Mouse (Mus musculus) E14TG2a.4 (cell line): ENCODE data around the gene Ap3d1.

Experiments used
- H3K27me3 ChIP-seq: 2 replicates; pipeline ENCODE4 v1.6.1; 2014; ENCODE audit warnings: low read length, control low read depth; ENCODE audit not compliant: insufficient read depth
- H3K36me3 ChIP-seq: 2 replicates; pipeline ENCODE4 v1.6.1; 2014; ENCODE audit warnings: low read length, control low read depth; ENCODE audit not compliant: insufficient read depth
- H3K4me1 ChIP-seq: replicated peaks from 2 replicates; pipeline ENCODE4 v1.6.1; 2014; ENCODE audit warnings: low read depth, low read length, control low read depth
- H3K4me3 ChIP-seq: replicated peaks from 2 replicates; pipeline ENCODE4 v1.5.1; 2014; ENCODE audit warnings: mild to moderate bottlenecking, low read length
- H3K9me3 ChIP-seq: 2 replicates; pipeline ENCODE4 v1.6.1; 2014; ENCODE audit warnings: low read length, control low read depth
- CTCF ChIP-seq: conservative IDR thresholded peaks from 2 replicates; pipeline ENCODE4 v1.5.1; 2014; ENCODE audit warnings: low read length
- NANOG ChIP-seq: IDR thresholded peaks from 2 replicates; pipeline ENCODE4 v1.6.1; 2014; ENCODE audit warnings: borderline replicate concordance, low read length, mixed read lengths
- POU5F1 ChIP-seq: IDR thresholded peaks from 2 replicates; pipeline ENCODE4 v1.6.1; 2014; ENCODE audit warnings: low read length, borderline replicate concordance

Gene Ap3d1

DNA sequence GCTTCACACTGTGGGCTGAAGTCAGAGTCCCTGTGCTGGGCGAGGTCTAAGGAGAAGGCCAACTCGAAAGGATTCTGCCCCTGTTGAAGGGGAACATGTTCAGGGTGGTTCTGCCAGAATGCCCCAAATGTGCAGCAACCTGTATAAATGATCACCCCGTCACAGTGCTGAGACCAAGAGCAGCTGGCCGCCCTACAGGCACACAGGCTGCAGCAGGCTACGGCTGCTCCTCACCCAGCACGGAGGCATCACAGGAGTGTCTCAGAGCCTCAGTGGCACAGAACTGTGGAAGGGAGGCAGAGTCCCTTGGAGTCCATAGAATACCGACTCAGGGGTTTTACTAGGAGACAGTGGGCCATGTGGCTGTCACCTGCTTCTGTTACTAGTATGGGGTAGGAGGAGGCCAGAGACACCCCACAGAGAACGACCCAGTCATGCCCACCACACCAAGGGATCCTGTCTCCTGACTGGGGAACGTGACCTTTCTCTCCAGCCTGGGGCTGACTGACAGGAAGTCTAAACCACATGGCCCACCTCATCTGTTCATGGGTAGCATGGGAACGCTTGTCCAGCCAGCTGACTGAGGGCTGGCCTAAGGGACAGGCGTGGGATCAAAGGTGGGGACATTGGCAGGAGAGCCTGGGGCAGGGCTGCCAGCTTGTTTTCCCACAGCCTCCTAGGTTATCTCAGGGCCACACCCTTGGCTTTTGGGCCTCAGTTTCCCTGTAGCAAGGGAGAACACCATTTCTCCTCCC lies 70.0 kb downstream of the Ap3d1 start:
- Histone ChIP-seq H3K4me1 (peaks cover 69% of the 10 kb centered on the region), H3K27me3 (no peaks in the 10 kb centered on the region), H3K4me3 (no peak overlapping the region), H3K36me3 (peaks cover 80% of the 10 kb centered on the region), H3K9me3 (no peaks in the 10 kb centered on the region)
- TF ChIP-seq POU5F1 = no peak
- TF ChIP-seq CTCF = no peak
- TF ChIP-seq NANOG = no peak

DNA sequence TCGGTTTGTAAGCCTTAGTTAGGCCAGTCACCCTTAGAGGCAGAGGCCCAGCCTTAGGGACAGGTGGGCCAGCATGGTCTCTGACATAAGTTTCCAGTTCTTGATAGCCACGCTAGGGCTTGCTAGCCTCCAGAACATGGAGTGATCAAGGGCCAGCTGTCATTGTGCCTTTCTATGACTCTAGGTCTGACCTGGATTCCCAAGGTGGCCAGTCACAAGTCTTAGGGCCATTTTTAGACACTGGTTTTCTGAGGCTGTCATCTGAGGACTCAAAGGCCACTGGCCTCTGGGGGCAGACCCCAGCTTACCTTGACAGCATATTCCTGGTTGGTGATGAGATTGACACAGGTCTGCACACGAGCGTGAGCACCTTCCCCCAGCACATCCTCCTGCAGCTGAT lies 70.8 kb downstream of the Ap3d1 start:
- TF ChIP-seq CTCF (no peak), NANOG (no peak)
- Histone ChIP-seq H3K27me3 (no peaks in the 10 kb centered on the region), H3K4me3 (no peak overlapping the region), H3K36me3 (peaks cover 88% of the 10 kb centered on the region), H3K9me3 (no peaks in the 10 kb centered on the region), H3K4me1 (peaks cover 73% of the 10 kb centered on the region)

DNA sequence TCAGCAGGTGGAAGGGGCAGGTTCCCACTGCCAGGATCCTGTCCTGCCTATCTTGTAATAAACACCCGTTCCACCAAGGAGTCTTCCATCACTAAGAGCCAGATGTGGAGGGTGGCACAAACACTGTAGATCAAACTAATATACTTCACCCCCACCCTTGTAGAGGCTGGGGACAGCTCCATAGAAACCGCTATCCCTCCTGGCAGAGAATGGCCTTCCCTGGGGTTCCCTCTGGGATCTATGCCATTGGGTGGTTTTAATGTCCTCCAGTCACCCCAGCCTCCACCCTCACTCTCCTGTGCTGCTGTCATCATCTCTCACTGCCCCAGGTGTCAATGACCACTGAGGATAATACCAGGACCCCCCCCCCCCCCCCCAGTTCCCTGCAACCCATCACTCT lies 71.5 kb downstream of the Ap3d1 start:
- no peak for TF ChIP-seq NANOG
- no peak for TF ChIP-seq CTCF
- no peak for TF ChIP-seq POU5F1
- H3K4me1 ChIP-seq = peaks cover 80% of the 10 kb centered on the region

DNA sequence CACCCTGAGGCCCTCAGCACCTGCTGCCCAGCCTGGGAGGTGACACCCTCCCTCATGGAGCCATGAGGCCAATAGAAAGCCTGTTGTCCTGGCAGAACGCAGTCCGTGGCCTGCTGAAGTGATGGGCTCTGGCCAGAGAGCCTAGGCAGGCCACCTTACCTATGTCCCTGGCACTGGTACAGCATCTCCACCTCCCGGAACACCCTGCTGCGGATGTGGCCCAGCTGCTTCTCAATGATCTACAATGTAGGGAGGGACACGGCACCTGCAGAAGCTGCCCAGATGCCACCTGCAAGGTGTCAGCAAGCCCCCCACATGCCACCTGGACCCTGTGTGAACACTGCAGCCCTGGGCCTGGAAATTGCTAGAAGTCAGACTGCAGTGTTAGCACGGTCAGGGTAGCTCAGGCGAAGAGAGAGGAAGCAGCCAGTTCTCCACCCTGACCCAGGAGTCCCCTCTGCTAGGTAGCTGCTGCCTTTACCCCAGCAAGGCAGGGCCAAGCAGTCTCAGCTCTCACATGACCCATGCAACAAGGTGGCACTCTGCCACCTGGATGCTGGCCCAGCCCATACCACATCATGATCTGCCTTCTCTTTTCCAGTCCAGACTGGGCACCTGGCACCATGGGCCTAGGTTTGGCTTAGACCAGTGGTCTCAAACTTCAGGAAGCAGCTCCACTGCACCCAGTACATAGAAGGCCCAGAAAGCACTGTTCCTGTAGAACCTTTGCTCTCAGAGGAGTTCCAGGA lies 72.2 kb downstream of the Ap3d1 start:
- TF ChIP-seq CTCF = no peak
- no peak for TF ChIP-seq POU5F1
- TF ChIP-seq NANOG = no peak
- Histone ChIP-seq H3K27me3 (no peaks in the 10 kb centered on the region), H3K9me3 (no peaks in the 10 kb centered on the region), H3K36me3 (peaks cover 92% of the 10 kb centered on the region), H3K4me1 (peaks cover 79% of the 10 kb centered on the region), H3K4me3 (no peak overlapping the region)

More for the DNA sequence above, 71.5 kb downstream of the Ap3d1 start:
- H3K9me3 ChIP-seq = no peaks in the 10 kb centered on the region
- peaks cover 94% of the 10 kb centered on the region for H3K36me3 ChIP-seq
- no peak overlapping the region for H3K4me3 ChIP-seq
- H3K27me3 ChIP-seq = no peaks in the 10 kb centered on the region

DNA sequence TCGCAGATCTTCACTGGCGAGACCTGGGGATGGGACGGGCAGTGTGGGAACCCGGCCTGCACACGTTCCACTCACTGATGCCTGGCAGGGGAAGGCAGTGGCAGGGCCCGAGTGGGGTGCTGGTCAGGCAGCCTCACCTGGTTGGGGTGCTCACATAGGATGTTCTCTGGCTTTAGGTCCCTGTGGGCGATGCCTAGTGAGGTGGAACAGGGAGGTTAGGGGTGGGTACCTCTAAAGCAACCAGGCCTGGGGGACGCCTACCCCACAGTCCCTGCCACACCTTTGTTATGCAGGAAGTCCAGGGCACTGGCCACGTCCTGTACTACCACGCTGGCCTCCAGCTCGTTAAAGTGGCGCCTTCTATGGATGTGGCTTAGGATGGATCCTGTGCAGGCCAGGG lies 73.0 kb downstream of the Ap3d1 start:
- H3K4me1 ChIP-seq = peaks cover 78% of the 10 kb centered on the region
- 0 out of 2 replicates have a peak overlapping the region, but pooled peaks have one; percentile 10 for H3K4me3 ChIP-seq
- no peaks in the 10 kb centered on the region for H3K9me3 ChIP-seq
- no peaks in the 10 kb centered on the region for H3K27me3 ChIP-seq
- TF ChIP-seq NANOG (no peak), POU5F1 (no peak), CTCF (no peak)
- peaks cover 83% of the 10 kb centered on the region for H3K36me3 ChIP-seq

DNA sequence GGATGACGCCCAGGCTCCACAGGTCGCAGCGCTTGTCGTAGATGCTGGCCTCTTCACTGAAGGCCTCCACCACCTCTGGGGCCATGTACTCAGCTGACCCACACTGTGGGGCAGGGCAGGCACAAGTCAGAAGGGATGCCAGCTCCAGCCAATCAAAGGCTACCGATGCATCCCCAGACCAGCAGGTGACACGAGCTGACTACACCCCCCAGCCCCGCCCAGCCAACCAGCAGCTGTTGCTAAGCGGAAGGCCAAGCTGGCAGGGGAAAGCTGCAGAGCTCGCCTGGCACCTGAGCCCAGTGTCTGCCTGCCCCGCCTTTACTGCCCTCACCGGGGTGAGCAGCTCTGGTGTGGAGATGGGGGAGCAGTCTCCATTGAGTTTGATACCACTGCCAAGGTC lies 73.5 kb downstream of the Ap3d1 start:
- TF ChIP-seq CTCF (no peak), NANOG (no peak), POU5F1 (no peak)
- H3K27me3 ChIP-seq = no peaks in the 10 kb centered on the region
- H3K4me3 ChIP-seq = 0 out of 2 replicates have a peak overlapping the region, but pooled peaks have one; percentile 10
- H3K9me3 ChIP-seq = no peaks in the 10 kb centered on the region
- peaks cover 78% of the 10 kb centered on the region for H3K4me1 ChIP-seq
- peaks cover 79% of the 10 kb centered on the region for H3K36me3 ChIP-seq

DNA sequence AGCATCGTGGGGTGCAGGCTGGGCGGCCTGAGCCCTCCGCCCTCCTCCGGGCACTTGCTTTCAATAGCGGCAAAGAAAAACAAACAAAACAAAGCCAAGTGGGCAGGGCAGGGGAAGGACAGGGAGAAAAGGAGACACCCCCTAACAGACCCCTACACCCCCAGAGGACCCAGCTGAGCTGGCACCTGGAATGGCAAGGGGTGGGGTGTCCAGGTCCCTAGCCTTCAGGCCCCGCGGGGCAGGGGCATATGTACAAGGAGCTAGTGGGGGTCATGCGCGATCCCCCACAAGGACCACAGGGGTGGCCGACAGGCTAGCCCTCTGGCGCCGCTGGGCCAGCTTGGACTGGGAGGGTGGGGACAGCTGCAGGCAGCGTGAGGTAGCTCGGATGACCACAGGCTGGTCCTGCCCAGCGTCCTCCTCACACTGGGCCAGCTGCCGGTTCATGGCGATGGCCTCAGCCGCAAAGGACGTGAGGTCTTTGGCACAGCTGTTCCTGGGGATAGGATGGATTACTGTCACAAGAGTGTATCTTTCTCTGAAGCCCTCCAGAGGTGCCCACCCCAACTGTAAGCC lies 75.1 kb downstream of the Ap3d1 start:
- TF ChIP-seq POU5F1 (no peak), NANOG (no peak), CTCF (no peak)
- Histone ChIP-seq H3K9me3 (no peaks in the 10 kb centered on the region), H3K27me3 (no peaks in the 10 kb centered on the region), H3K4me3 (no peak overlapping the region), H3K36me3 (peaks cover 62% of the 10 kb centered on the region), H3K4me1 (peaks cover 75% of the 10 kb centered on the region)

DNA sequence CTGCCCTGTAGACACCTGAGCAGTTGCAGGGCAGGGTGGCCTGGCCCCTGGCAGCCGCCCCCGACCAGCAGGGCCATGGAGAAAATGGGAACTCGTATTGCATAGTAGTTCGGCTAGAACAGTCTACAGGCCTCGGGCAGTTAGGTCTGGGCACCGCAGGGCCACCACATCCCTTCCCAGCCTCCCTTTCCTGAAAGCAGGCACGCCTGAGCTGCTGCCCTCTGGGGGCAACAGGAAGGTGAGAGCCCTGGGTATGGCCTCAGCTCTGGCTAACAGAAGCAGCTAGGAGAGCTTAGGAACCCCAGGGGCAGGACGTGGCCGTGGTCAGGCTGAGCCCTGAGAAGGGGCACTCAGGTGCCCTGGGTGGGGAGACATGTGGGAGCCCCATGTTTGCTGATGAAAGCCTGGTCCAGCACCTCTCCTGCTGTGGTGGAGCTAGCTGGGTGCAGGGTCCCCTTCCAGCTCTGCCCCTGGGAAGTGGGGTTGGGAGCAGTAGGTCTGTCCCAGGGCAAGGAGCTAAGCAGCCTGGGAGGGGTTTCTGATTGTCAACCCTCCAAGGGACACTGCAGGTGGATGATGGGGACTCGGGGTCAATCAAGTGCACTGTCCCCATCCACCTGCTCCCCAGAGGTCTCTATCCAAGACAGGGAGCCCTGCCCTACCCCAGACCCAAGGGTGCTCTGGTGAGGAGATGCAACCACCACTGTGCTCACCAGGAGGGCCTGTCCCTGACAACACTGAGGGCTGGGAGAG lies 75.9 kb downstream of the Ap3d1 start:
- TF ChIP-seq CTCF (no peak), NANOG (no peak), POU5F1 (no peak)
- Histone ChIP-seq H3K36me3 (peaks cover 55% of the 10 kb centered on the region), H3K4me3 (no peak overlapping the region), H3K9me3 (no peaks in the 10 kb centered on the region), H3K27me3 (no peaks in the 10 kb centered on the region), H3K4me1 (peaks cover 78% of the 10 kb centered on the region)
